Mouse (Mus musculus): ENCODE results near the gene Pik3cb. TPM values are rescaled to one million over a fixed set of nuclear protein-coding genes. Genes with fewer than 3 reads are reported as not detected.
A peak's percentile ranks its signal among the peaks of the same experiment; 100 is the strongest.

The Pik3cb gene
- total RNA-seq, 1 experiment from 2014 or later: 15.0 TPM

- DNase-seq: no peak
These were observed 59.1 kb downstream of the Pik3cb start for GRCm38 (mm10) chr9:99081308-99081707.

- DNase-seq: no peak
These were observed 59.8 kb downstream of the Pik3cb start for GRCm38 (mm10) chr9:99080657-99081056.

GRCm38 (mm10) chr9:99074462-99074861 is 66.0 kb downstream of the Pik3cb start:
- no peak for DNase-seq

GRCm38 (mm10) chr9:99072538-99072937 is 67.9 kb downstream of the Pik3cb start:
- DNase-seq: no peak

- no peak for DNase-seq
These were observed 75.1 kb downstream of the Pik3cb start for GRCm38 (mm10) chr9:99065311-99065710.

- no peak for DNase-seq
These were observed 76.2 kb downstream of the Pik3cb start for GRCm38 (mm10) chr9:99064216-99064615.

- DNase-seq: peak; percentile 81
These were observed 77.9 kb downstream of the Pik3cb start for GRCm38 (mm10) chr9:99062544-99062943.

- no peak for DNase-seq
These were observed 82.7 kb downstream of the Pik3cb start for GRCm38 (mm10) chr9:99057751-99058150.

- DNase-seq: no peak
These were observed 90.7 kb downstream of the Pik3cb start for GRCm38 (mm10) chr9:99049760-99050159.

- DNase-seq: no peak
These were observed 91.6 kb downstream of the Pik3cb start for GRCm38 (mm10) chr9:99048724-99049250.

- no peak for DNase-seq
These were observed 95.7 kb downstream of the Pik3cb start for GRCm38 (mm10) chr9:99044761-99045160.

- DNase-seq: no peak
These were observed 97.8 kb downstream of the Pik3cb start for GRCm38 (mm10) chr9:99042641-99043040.

- DNase-seq: no peak
These were observed 98.4 kb downstream of the Pik3cb start for GRCm38 (mm10) chr9:99041994-99042393.

GRCm38 (mm10) chr9:99035575-99035974 is 104.8 kb downstream of the Pik3cb start, which contains the start of gene Gm1123:
TSS of gene Gm1123 (minus strand) at chr9:99035715.
- no peak for DNase-seq

- DNase-seq: no peak
These were observed 106.3 kb downstream of the Pik3cb start for GRCm38 (mm10) chr9:99034111-99034510.

GRCm38 (mm10) chr9:99032031-99032430 is 108.4 kb downstream of the Pik3cb start:
- no peak for DNase-seq

GRCm38 (mm10) chr9:99021751-99022150 is 118.7 kb downstream of the Pik3cb start:
- DNase-seq: no peak

GRCm38 (mm10) chr9:99021166-99021565 is 119.3 kb downstream of the Pik3cb start:
- DNase-seq: no peak

- DNase-seq: no peak
These were observed 122.7 kb downstream of the Pik3cb start for GRCm38 (mm10) chr9:99017679-99018078.

GRCm38 (mm10) chr9:99016759-99017158 is 123.7 kb downstream of the Pik3cb start:
- DNase-seq: no peak

GRCm38 (mm10) chr9:99016301-99016700 is 124.1 kb downstream of the Pik3cb start:
- DNase-seq: no peak

- no peak for DNase-seq
These were observed 130.6 kb downstream of the Pik3cb start for GRCm38 (mm10) chr9:99009898-99010199.

- DNase-seq: no peak
These were observed 131.1 kb downstream of the Pik3cb start for GRCm38 (mm10) chr9:99009069-99009897.

GRCm38 (mm10) chr9:99001326-99001725 is 139.1 kb downstream of the Pik3cb start:
- DNase-seq: no peak
